Mouse (Mus musculus) embryo, embryonic 11.5 days (tissue): ENCODE results near the gene Ifi203.
"Not testable (repeated sequence)": the region's sequence is repeated elsewhere in the genome, so short reads cannot be mapped to it uniquely, and the experiment has no call there.

Experiments used
- DNase-seq: peaks from one replicate; pipeline ENCODE4 v3.0.0-alpha.2; 2012; ENCODE audit warnings: low read depth, low spot score

Ifi203 gene

GRCm38 (mm10) chr1:173941924-173942779 is at the start of gene Ifi203, which contains the start of gene Mndal:
Gene Ifi203, minus strand, starts transcription at chr1:173942672.
Gene Mndal, minus strand, starts transcription at chr1:173942491.
- not testable (repeated sequence) for DNase-seq

GRCm38 (mm10) chr1:173982694-173983305 is 40.3 kb upstream of the Ifi203 start, which contains the start of gene Ifi202b:
Gene Ifi202b, minus strand, starts transcription at chr1:173982744.
- DNase-seq: not testable (repeated sequence)

- not testable (repeated sequence) for DNase-seq
Observed at GRCm38 (mm10) chr1:173981038-173981437, 38.6 kb upstream of the Ifi203 start.

GRCm38 (mm10) chr1:173977622-173978021 is 35.1 kb upstream of the Ifi203 start:
- no peak for DNase-seq

- DNase-seq: no peak
Observed at GRCm38 (mm10) chr1:173973111-173973510, 30.6 kb upstream of the Ifi203 start.

GRCm38 (mm10) chr1:173961491-173961890 is 19.0 kb upstream of the Ifi203 start:
- DNase-seq: not testable (repeated sequence)

GRCm38 (mm10) chr1:173959998-173960397 is 17.5 kb upstream of the Ifi203 start:
- not testable (repeated sequence) for DNase-seq

GRCm38 (mm10) chr1:173955839-173956527 is 13.5 kb upstream of the Ifi203 start:
- not testable (repeated sequence) for DNase-seq

GRCm38 (mm10) chr1:173955071-173955796 is 12.8 kb upstream of the Ifi203 start:
- no peak for DNase-seq

- DNase-seq: no peak
Observed at GRCm38 (mm10) chr1:173953563-173953962, 11.1 kb upstream of the Ifi203 start.

- DNase-seq: not testable (repeated sequence)
Observed at GRCm38 (mm10) chr1:173949044-173949443, 6.6 kb upstream of the Ifi203 start.

- DNase-seq: not testable (repeated sequence)
Observed at GRCm38 (mm10) chr1:173942780-173943066, 251 bp upstream of the Ifi203 start.

GRCm38 (mm10) chr1:173941522-173941921 is 950 bp downstream of the Ifi203 start:
- not testable (repeated sequence) for DNase-seq

- not testable (repeated sequence) for DNase-seq
Observed at GRCm38 (mm10) chr1:173919279-173919678, 23.2 kb downstream of the Ifi203 start.

- no peak for DNase-seq
Observed at GRCm38 (mm10) chr1:173914559-173914958, 27.9 kb downstream of the Ifi203 start.

- DNase-seq: not testable (repeated sequence)
Observed at GRCm38 (mm10) chr1:173913256-173913791, 29.1 kb downstream of the Ifi203 start.

- DNase-seq: not testable (repeated sequence)
Observed at GRCm38 (mm10) chr1:173912548-173913255, 29.8 kb downstream of the Ifi203 start, which contains the start of gene Ifi211. Gene Ifi211, minus strand, starts transcription at chr1:173913046.

- DNase-seq: no peak
Observed at GRCm38 (mm10) chr1:173911808-173912464, 30.5 kb downstream of the Ifi203 start.

GRCm38 (mm10) chr1:173908390-173908789 is 34.1 kb downstream of the Ifi203 start:
- DNase-seq: not testable (repeated sequence)

- not testable (repeated sequence) for DNase-seq
Observed at GRCm38 (mm10) chr1:173905885-173906284, 36.6 kb downstream of the Ifi203 start.
